Mouse (Mus musculus) right cerebral cortex, postnatal 10 days (tissue): ENCODE data around the gene Col4a2.
"Not testable (repeated sequence)": the region's sequence is repeated elsewhere in the genome, so short reads cannot be mapped to it uniquely, and the experiment has no call there.

Source experiments
- DNase-seq, 2 experiments: peaks; one replicate each; pipeline ENCODE4 v3.0.0; 2021; ENCODE audit warnings: low spot score in 2 of 2

Col4a2 gene

DNA sequence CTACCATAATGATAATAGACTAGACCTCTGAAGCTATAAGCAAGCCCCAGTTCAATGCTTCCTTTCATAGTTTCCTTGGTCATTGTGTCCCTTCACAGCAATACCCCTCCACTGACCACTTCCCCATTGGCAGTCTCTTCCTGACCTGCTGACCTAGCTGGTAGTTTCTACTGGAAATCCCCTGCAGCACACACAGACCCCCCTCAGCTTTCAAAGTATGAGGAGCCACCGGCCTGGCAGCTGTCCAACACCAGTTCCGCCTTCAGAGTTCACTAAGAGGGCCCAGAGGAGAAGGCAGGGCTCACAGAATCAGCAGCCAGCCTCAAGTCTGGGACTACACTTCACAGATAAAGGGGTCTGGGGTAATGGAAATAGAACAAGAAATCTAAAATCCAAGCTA lies 148.3 kb downstream of the Col4a2 start:
- peak; percentile 63 to 78 for DNase-seq

DNA sequence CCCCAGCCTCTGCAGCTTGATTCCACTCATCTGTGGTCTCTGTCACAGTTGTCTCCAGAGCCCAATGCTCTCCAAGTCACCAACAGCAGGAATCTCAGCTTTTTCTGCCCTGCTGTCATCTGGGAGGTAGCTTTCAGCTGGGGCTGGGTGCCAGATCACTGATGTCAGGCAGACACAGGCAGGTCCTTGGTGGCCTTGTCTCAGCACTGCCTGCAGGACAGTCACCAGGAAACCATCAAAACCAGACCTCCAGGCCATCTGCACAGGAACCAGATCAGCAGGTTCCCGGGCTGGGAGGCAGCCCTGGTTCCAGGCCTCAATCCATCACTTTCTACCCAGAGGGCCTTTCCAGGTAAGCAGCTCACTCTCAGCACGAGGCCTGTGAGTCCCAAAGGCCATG lies 149.2 kb downstream of the Col4a2 start:
- no peak for DNase-seq

DNA sequence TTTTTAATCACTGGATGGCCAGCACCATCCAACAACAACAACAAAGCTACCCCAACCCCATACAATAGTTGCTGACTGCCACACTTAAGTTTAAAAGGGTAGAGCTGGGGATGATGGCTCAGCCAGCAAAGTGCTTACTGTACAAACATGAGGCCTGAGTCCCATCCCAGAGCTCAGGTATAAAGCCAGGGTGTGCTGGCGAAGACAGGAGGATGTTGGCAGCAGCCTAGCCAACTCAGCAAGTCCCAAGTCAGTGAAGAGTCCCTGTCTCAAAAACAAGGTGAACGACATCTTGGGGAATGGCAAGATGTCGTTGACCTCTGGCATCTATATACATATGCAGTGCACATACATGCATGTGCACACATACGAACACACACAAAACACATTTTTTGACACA lies 150.0 kb downstream of the Col4a2 start:
- DNase-seq: no peak

DNA sequence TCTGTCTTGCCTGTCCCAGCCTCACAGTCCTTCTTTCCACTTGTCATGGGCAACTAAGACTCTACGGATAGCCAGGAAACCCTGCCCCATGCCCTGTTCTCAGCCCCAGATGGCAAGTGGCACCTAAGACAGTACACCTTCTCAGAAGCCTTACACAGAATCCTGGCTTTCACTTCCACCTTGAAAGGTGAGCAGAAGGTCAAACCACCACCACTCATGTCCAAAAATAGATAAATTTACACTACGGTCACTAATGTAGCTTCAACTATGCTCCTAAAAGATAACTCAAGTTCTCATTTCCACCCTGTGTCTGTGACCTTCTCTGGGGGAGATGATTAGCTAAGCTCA lies 150.9 kb downstream of the Col4a2 start:
- DNase-seq: no peak

DNA sequence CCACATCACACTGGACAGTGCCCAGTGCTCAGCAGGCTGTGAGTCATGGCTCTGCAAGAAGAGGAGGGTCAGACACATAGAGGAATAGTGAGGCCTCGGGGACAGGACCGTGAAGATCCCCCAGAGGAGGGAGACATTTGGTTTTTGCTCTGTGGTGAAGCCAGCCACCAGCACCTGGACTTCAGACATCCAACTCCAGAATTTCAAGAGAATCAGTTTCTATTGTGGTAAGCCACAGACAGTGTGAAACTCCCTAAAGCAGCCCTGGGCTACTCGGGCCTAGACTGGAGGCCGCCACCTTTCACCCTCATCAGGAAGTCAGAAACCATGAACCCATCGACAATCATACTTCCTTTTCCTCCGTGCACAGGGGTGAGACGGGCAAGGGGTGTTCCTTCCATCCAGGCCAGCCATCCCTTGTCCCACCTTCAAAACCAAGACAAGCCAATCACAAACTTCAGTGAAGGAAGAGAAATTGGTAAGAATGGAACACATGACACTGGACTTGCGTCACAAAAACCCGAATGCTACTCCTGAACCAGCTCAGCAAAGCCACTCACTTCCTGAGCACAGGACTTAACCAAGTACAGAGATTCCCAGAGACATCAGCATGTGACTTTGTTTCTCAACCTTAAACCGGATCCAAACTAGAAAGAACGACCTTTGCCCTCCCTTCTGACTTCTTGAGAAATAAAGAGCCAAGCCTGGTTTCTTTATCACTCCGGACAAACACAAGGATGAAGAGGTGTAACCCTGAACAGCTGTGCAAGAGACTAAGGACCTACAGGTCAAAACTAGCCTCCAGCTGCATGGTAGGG lies 151.5 kb downstream of the Col4a2 start:
- DNase-seq: no peak

DNA sequence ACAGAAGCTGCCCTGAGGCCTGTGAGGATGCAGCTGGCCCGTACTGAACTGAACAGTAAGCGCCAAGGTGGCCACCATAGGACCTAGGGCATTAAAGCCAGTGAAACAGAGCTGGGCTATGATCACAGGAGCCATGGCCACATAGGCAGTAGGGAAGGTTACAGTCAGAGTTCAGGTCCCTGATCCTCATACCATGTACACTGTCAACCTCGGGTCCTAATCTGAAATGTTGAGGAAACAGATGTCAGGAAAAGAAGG lies 152.0 kb downstream of the Col4a2 start:
- DNase-seq: no peak

DNA sequence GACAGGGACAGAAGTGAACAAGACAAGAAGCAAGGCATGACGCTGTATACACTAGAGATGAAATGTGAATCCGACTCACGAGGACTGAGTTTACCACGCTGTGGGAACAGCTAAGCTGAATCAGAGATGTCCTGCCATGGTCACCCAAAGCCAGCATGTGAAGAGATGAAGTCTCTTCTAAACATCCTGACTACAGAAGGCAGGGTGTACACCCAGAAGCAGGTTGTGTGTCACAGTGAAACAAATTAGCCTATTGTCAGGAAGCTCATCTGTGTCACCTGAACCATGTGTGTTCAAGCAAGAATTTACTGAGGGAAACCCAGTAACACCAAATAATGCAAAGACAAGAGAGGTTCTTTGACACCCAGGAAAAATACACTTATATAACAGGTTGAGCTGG lies 153.0 kb downstream of the Col4a2 start:
- DNase-seq: no peak

DNA sequence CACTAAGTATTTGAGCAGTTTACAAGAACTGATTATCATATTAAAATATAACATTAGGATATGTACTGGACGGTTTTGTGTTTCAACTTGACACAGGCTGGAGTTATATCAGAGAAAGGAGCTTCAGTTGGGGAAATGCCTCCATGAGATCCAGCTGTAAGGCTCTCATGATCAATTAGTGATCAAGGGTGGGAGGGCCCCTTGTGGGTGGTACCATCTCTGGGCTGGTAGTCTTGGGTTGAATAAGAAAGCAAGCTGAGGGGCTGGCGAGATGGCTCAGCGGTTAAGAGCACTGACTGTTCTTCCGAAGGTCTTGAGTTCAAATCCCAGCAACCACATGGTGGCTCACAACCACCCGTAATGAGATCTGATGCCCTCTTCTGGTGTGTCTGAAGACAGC lies 153.9 kb downstream of the Col4a2 start:
- not testable (repeated sequence) for DNase-seq

DNA sequence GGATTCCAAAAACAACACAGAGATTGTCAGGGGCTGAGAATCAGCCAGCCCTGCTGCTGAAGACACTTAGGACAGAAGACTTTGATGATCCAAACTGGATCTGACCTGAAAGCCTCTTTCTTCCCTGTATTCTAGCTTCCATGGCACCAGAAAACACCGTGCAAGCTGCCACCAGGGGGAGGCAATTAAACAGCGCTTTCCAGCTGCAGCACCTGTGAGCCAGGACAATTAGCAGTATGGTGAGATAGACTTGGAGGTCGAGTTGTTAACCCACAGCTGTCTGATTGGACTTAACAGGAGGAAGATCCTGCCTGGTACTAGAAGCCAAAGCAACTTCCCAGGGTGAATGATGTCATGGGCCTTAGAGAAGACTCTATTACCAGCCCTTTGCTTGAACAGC lies 156.5 kb downstream of the Col4a2 start:
- DNase-seq: peak in 1 of 2 experiments; percentile 55

DNA sequence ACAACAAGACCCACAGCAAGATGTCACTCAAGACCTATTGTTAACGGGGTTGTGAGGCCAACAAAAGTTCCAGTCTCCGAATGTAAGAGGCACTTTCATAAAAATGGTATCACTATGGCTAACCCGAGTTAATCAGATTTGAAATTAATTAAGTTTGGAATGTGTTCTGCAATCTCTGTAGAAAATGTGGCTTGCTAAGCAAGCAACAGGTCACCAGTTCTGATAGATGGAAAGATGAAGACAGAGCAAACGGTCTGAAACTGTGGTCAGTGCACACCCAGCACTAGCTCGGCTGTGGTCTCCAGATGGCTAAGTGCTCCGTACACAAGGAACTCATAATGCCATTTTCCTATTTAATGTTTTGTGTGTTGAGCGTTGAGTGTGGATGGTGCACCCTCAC lies 158.1 kb downstream of the Col4a2 start:
- DNase-seq: no peak

DNA sequence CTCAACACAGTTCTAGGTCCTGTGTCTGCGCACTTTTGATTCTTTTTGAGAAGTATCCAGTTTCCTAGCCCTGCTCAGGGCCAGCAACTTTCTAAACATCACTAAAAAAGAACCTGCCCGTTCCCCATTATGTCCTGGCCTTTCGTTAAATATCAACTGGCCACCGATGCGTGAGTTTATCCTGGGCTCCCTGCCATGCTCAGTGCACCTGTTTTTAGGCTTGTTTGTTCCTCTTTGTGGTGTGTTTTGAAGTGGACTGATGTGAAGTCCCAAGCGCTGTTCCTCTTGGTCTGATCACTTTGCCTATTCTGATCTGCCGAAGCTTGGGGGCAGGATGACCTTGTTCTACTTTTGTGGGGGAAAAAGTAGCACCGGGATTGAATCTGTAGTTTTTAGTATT lies 158.7 kb downstream of the Col4a2 start:
- DNase-seq: no peak

DNA sequence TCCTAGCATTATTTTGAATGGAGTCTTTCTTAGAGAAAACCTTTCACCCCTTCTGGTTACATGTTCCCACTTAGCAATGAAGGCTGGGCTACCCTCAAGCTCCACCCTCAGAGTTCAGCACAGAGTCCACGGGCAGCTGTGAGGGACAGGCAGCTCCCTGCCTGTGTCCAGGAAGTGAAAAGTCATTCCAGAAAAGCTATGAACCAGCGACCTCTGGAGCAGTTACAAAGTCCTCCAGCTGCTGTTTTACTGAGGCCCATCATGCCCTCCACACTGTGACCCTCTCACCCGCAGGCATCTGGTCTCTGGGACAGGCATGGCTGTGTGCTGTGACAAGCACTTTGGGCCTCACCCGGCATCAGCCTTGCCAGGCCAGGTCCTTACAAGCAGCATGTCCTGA lies 160.5 kb downstream of the Col4a2 start:
- no peak for DNase-seq

DNA sequence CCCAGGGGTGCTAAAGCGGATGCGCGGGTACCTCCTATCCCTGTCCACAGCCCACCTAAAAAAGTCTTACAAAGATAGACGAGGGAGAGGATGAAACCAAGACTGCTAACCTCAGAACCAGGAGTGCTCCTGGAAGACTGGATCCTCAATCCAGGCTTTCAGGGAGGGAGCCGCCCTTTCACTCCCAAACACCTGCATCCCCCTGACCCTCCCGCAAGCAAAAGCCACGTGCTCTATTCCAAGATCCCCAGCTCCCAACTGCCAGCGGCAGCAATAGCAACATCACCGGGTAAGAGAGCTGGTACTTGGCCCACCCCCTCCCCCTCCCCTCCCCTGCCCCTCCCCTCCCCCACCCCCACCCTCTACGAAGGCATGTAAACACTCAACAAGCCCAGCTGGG lies 162.8 kb downstream of the Col4a2 start:
- no peak for DNase-seq

DNA sequence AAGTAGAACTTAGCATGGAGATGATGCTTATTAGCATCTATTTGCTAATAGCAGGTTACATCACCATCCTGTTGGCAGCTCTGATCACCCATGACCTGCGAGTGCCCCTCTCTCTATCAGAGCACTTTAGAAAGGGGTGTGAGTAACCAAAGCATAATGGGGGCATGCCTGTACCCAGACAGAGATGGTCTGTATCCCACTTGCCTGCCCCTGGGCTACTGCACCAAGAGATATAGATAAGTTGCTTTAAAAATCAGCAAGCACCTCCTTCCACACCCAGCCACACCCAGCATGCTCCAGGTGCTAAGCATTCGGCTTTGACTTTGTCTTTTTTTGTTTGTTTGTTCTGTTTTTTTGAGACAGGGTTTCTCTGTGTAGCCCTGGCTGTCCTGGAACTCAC lies 163.3 kb downstream of the Col4a2 start:
- DNase-seq: no peak

DNA sequence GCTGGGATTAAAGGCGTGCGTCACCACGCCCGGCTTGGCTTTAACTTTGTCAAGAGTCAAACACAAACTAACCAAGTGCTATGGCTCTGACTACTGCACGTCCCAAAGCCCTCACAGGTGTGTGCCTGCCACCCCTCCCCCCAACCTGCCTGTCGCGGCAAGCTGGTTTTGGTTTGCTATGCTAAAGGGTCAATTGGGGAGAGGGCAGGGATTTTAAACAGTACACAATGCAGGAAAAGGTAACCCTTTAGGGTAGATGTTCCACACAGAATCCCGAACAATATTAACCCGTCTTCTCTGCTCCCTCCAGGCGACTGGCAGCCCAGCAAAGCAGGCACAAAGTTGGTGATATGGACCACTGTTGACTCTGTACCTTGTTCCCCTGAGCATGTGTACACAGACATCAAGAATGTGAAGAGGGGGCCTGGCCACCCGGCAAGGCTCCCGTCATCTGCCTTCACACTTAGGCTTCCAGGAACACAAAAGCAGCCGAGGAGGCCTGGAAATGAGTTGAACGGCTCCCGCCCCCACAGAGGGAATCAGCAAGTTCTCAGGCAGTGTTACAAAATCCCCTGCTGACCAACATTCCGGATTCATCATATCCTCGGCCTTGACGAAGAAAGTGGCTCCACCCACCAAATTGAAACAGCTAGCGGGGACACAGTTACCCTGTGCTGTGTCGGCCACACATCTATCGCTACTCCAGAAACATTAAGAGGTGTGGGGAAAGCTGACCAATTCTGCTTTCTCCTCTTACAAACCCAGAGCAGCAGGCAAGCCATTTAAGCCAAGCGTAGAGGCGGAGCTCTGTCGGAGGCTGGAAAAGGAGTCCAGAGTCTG lies 164.0 kb downstream of the Col4a2 start:
- no peak for DNase-seq

DNA sequence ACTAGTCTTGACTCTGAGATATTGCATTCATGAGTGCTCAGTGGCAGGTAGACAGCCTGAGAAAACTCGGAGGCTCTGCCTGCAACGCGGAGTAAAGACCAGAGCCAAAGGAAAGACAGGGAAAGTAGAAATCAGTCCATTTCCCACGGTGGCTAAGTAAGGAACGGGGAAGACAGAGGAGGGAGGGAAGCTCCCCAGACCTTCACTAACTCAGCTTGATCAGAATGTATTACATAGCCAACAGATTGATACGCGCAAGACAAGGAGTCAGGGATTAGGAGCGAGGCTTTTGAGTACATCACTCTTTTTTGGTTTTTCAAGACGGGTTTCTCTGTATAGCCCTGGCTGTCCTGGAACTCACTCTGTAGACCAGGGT lies 164.6 kb downstream of the Col4a2 start:
- DNase-seq: no peak

DNA sequence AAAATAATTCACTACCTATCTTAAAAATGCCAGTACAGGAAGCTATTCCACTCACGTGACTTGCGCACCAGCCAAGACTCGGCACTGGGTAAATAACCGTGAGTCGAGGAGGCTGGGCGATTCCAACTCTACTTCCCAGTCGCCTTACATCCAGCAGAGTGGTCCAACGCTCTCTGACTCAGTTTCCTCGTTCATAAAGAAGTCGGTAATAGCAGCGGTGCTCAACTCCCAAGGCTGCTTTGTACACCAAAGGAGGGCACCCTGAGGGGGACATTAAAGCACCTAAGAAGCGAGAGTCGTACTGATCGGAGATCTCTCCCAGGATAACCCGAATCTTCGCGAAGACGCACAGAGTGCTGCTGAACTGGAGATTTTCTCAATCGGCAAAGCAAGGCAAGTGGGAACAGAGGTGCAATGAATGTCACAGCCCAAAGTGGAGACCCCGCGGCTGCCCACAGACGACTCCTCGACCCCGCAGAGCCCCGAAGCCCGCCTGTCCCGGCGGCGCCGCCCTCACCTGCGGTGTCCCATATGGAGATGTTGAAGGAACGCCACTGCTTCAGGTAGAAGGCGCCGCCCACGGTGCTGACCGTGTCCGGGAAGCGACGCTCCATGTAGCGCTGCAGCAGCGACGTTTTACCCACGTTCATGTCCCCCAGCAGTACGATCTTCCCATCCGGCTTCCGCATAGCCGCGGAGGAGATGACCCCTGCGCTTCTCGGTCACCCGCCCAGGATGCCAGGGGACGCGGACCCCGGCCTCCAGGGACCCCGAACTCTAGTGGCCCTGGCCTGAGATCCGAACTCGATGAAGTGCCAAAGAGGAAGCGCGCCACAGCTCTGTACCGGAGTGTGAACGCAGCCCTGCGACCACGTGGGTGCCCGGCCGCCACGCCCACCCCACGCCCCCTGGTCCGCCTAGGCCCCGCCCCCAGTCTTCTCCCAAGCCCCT lies 165.5 kb downstream of the Col4a2 start, which contains the start of gene Rab20:
Gene Rab20, minus strand, starts transcription at position 900 of the 951 bp plus-strand sequence.
- DNase-seq: peak; percentile 59 to 71

DNA sequence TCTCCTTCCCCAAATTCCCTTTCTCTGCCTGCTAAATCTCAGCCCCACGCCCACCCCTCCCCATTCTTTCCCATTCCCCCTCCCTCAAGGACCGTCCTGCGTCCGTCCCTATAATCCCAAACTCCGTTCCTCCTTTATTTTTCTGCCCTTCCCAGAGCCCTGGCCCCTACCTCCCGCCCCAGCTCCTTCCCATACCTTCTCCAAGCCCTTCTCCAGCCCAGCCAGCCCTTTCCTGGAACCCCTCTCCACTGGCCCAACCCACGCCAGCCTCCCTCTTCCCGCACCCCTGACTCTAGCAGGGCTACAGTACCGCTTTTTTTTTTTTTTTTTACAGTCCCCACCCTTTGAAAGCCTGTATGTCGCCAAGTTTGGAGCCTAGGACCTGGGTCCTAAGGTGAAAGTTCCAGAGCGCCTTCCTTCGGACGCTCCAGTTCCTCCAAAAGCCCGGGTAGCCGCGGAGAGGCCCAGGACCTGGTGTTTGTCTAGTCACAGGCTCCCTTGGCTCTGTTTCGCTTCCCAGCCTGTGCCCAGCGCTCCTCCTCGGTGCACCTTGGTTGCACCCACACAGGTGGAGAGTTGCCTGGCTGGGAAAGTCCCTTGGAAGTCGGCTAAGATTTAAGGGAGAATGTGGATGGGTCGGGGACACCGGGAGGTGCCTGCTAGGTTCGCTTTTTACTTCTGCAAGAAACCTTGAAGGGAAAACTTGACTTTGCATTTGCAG lies 166.4 kb downstream of the Col4a2 start:
- DNase-seq: no peak

DNA sequence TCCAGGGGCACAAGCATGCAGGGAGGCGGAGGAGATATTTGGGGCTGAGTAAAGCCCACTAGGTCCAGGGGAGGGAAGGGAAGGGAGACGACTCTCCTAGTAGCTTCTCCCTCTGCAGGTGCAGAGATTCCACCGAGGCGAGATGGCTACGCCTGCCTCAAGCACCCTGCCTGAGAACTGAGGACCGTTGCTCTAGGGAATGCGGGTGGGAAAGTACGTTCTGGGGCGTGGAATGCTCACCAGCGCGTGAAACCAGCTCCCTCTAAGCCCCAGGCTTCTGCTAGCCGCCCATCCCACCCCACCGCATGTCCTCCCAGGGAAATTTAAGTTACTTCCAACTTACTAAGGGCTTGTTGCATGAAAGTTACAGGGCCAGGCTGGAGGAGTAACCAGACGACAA lies 167.0 kb downstream of the Col4a2 start:
- no peak for DNase-seq

DNA sequence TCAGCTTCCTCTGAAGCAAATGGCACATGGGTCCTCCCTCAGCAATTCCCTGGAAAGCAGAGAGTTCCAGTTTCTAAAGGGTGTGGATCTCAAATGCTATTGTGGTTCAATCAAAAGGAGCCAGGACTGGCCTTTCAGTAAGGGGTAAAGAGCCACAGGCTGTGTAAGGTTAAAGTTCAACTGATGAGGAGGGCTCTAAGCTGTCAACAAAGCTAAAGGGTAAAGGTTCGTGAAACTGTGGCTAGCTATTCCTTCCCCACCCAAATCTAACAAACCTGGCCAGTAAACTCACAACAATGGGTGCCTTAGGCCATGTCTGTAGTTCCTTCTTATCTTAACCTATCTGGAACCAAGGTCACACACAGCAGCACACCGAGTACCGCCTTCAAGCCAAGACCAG lies 169.3 kb downstream of the Col4a2 start:
- no peak for DNase-seq

DNA sequence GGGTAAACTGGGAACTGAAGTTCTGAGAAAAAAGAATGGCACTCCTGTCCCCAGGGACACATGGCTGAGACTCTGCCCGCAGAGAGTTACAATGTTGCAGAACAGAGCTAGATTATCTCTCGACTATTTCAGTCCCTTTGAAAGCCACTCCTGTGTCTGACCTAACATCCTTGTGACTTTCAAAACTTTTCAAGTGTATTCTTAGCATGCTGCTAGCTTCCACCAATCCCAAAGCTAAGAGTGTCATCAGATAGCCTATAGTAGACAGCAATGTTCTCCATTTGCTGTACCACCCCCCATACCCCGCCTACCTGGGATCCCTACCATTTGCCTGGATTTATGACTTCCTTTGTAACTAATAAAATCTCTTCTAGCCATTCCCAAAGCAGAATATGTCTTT lies 169.9 kb downstream of the Col4a2 start:
- DNase-seq: no peak

DNA sequence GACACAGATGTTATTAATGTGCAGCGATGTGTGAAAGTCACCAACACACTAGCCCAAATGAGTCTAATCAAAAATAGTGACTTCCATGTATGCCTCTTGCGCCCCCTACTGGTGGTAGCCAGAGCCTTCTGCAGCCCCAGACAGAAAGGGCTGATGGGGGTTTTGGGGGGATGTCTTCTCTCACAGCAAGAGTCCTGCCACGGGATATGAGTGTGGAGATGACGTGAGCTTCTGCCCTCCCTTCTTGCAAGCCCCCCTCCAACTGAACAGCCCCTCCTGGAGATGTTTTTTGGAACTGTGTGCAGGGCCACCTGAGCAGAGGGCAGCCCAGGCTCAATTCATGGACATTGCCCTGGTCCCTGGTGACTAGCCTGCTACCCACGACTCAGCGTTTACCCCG lies 173.5 kb downstream of the Col4a2 start:
- peak; percentile 58 to 77 for DNase-seq
